ENCODE assay signal across 16 mouse cellular contexts in genomic region chr9:114546765-114547164, GRCm38 (mm10). TPM values are rescaled to one million over a fixed set of nuclear protein-coding genes. Genes with fewer than 3 reads are reported as not detected.
A peak's percentile ranks its signal among the peaks of the same experiment; 100 is the strongest.
DNase-seq lines count a peak whose midpoint lies in the region; ATAC-seq lines count a peak whose summit lies in the region.
"Had no signal": no experiment of that assay in that cellular context is flagged by ENCODE, and none has a peak within 500 bp of the region (broad histone marks: within the 10 kb centered on the region; RNA-seq: fewer than 3 reads in every experiment).

No protein-coding gene starts in this region.

- no peaks in the 10 kb centered on the region for H3K27me3 ChIP-seq in heart, embryonic 16.5 days (ENCODE audit: control insufficient read depth, insufficient read depth, low read length)
- H3K27me3 ChIP-seq: Patski had no signal

- H3K36me3 ChIP-seq in heart, embryonic 16.5 days (ENCODE audit: control insufficient read depth, insufficient read depth), result no peaks in the 10 kb centered on the region

- intact Hi-C loops in heart, postnatal 14 days (cut with DNase I), result no loop called here

- no peak for DNase-seq in heart, adult 11 months
- DNase-seq in CD4-positive, CD25-positive, alpha-beta regulatory T cell, adult 2 months (ENCODE audit: low read depth, low spot score), result peak; percentile 71
- DNase-seq in naive thymus-derived CD4-positive, alpha-beta T cell, adult 2 months (ENCODE audit: low read depth), result peak; percentile 70
- no peak for DNase-seq in testis, postnatal 10 days (ENCODE audit: low spot score)
- no peak for DNase-seq in urinary bladder, postnatal 10 days (ENCODE audit: low spot score)
- DNase-seq in heart, postnatal 14 days, result no peak
- DNase-seq: cerebellum, adult 9-10 months; retina, postnatal 1 day had no signal

- H3K4me3 ChIP-seq in heart, embryonic 16.5 days (ENCODE audit: low read length), result no peak overlapping the region

- H3K4me1 ChIP-seq in heart, embryonic 16.5 days (ENCODE audit: control insufficient read depth, insufficient read depth, low read length), result peaks cover 8% of the 10 kb centered on the region

- 48% methylated on average over 12 of the region's 12 CpGs for WGBS in heart, embryonic 16.5 days

- H3K4me2 ChIP-seq in heart, embryonic 16.5 days (ENCODE audit: low read depth, low read length), result no peak overlapping the region
- H3K4me2 ChIP-seq: hindbrain, embryonic 14.5 days had no signal

- peak; percentile 64; the same call in 1 of the 2 replicates for ATAC-seq in heart, embryonic 16.5 days (replicated peaks; ENCODE audit: extremely low read depth, insufficient read depth, low FRiP score)
- ATAC-seq in granulocyte monocyte progenitor cell, adult 5-6 weeks (replicated peaks; ENCODE audit: poor library complexity, severe bottlenecking), result 0 out of 2 replicates have a peak, but pooled peaks have one; percentile 42
- ATAC-seq: Patski had no signal

- H3K9ac ChIP-seq in heart, embryonic 16.5 days (ENCODE audit: low read length), result no peak overlapping the region
- H3K9ac ChIP-seq: hindbrain, embryonic 14.5 days had no signal

- no peak overlapping the region for H3K27ac ChIP-seq in heart, embryonic 16.5 days (ENCODE audit: low read length)
- H3K27ac ChIP-seq: hindbrain, embryonic 14.5 days; macrophage had no signal

- no peaks in the 10 kb centered on the region for H3K9me3 ChIP-seq in heart, embryonic 16.5 days (replicated peaks; ENCODE audit: control insufficient read depth, low read length)

RNA-seq across cellular contexts. Expression of gene Trim71, which starts 17.4 kb away (rescaled TPM):
- polyA plus RNA-seq in heart, embryonic 16.5 days (2015; fragmentation: Nextera tagmentation; extraction: Ambion mirVana), result 0.03 and 0.05 TPM in 2 replicates
- not detected in 2 replicates for total RNA-seq in granulocyte monocyte progenitor cell, adult 5-6 weeks (2014; fragmentation: Nextera tagmentation)
- total RNA-seq in granulocyte monocyte progenitor cell, adult 5-6 weeks (2017), result not detected in 2 replicates
- not detected for total RNA-seq in heart, postnatal 14 days (2021)
- total RNA-seq: heart, adult 8-10 months had no signal
- polyA plus RNA-seq: large intestine, adult 2 months; macrophage; Patski had no signal

RNA-seq across cellular contexts. Expression of gene C130032M10Rik, which starts 31.3 kb away (rescaled TPM):
- polyA plus RNA-seq in heart, embryonic 16.5 days (2015; fragmentation: Nextera tagmentation; extraction: Ambion mirVana), result 0.87 and 1.3 TPM in 2 replicates
- not detected in 2 replicates for total RNA-seq in granulocyte monocyte progenitor cell, adult 5-6 weeks (2014; fragmentation: Nextera tagmentation)
- not detected in 2 replicates for total RNA-seq in granulocyte monocyte progenitor cell, adult 5-6 weeks (2017)
- not detected for total RNA-seq in heart, postnatal 14 days (2021)
- total RNA-seq: heart, adult 8-10 months; left cerebral cortex, postnatal 14 days had no signal
- polyA plus RNA-seq: hindbrain, embryonic 14.5 days; large intestine, adult 2 months; macrophage; Patski had no signal

RNA-seq across cellular contexts. Expression of gene Ccr4, which starts 42.0 kb away (rescaled TPM):
- 0.35 and 0.87 TPM in 2 replicates for polyA plus RNA-seq in heart, embryonic 16.5 days (2015; fragmentation: Nextera tagmentation; extraction: Ambion mirVana)
- not detected in 2 replicates for total RNA-seq in granulocyte monocyte progenitor cell, adult 5-6 weeks (2014; fragmentation: Nextera tagmentation)
- total RNA-seq in granulocyte monocyte progenitor cell, adult 5-6 weeks (2017), result not detected in 2 replicates
- under 1 TPM in 1 of 2 experiments, not detected in 1; 0.68 TPM for total RNA-seq in heart, postnatal 14 days (2021)
- total RNA-seq: heart, adult 8-10 months; left cerebral cortex, postnatal 14 days had no signal
- polyA plus RNA-seq: hindbrain, embryonic 14.5 days; macrophage; Patski had no signal

Comparison
In these comparisons a context has a peak if more than half of its experiments do, and no peak if none do; other contexts are left out.
1. DNase-seq: peak in CD4-positive, CD25-positive, alpha-beta regulatory T cell, adult 2 months (single experiment) and naive thymus-derived CD4-positive, alpha-beta T cell, adult 2 months (single experiment); none in heart, adult 11 months (single experiment), testis, postnatal 10 days (single experiment), urinary bladder, postnatal 10 days (single experiment) and heart, postnatal 14 days (0 of 2).